ENCODE assay signal across 8 mouse cellular contexts in genomic region chr6:92869089-92869581, GRCm38 (mm10). TPM values are rescaled to one million over a fixed set of nuclear protein-coding genes. Genes with fewer than 3 reads are reported as not detected.
DNase-seq lines count a peak whose midpoint lies in the region; ATAC-seq lines count a peak whose summit lies in the region.

Gene Gm15737 (plus strand): TSS chr6:92869357.

- peak within 1 kb of the TSS; percentile 25 for H3K4me3 ChIP-seq in heart, embryonic 10.5 days
- H3K4me3 ChIP-seq in stomach, embryonic 14.5 days (ENCODE audit: low read depth, low read length), result no peak within 1 kb of the TSS

- no peaks in the 10 kb centered on the region for H3K27me3 ChIP-seq in heart, embryonic 10.5 days (ENCODE audit: insufficient read depth, poor library complexity, severe bottlenecking)
- H3K27me3 ChIP-seq in stomach, embryonic 14.5 days (ENCODE audit: control insufficient read depth, insufficient read depth, low read length), result no peaks in the 10 kb centered on the region

- peak; percentile 46 for DNase-seq in adrenal gland, postnatal 14 days
- no peak for DNase-seq in adrenal gland, postnatal 4 days (ENCODE audit: low spot score in 2 of 2)
- peak; percentile 18 for DNase-seq in NIH3T3 (ENCODE audit: low read depth)
- DNase-seq in heart, embryonic 10.5 days (ENCODE audit: low spot score), result peak; percentile 81
- peak; percentile 44 to 58 for DNase-seq in kidney, postnatal 25 days

- 22% methylated on average over 4 of the region's 4 CpGs for WGBS in heart, embryonic 10.5 days
- WGBS in stomach, embryonic 14.5 days, result 25% methylated on average over 4 of the region's 4 CpGs

- peak; percentile 83; the same call in 1 of the 2 replicates for ATAC-seq in stomach, embryonic 14.5 days (ENCODE audit: insufficient number of reproducible peaks, insufficient read depth, low FRiP score, low read depth)
- ATAC-seq in CD4-positive, CD25-positive, alpha-beta regulatory T cell, adult 4 months, result no peak
- no peak for ATAC-seq in megakaryocyte progenitor cell, adult 5-6 weeks (replicated peaks; ENCODE audit: poor library complexity)

- no peaks in the 10 kb centered on the region for H3K9me3 ChIP-seq in heart, embryonic 10.5 days
- H3K9me3 ChIP-seq in stomach, embryonic 14.5 days (ENCODE audit: control insufficient read depth, low read depth, low read length), result no peaks in the 10 kb centered on the region

- H3K27ac ChIP-seq in heart, embryonic 10.5 days, result peak within 1 kb of the TSS; percentile 93
- peak within 1 kb of the TSS; percentile 95 for H3K27ac ChIP-seq in stomach, embryonic 14.5 days (ENCODE audit: low read length)

- peak within 1 kb of the TSS; percentile 7; the same call in 1 of the 2 replicates for H3K4me2 ChIP-seq in stomach, embryonic 14.5 days (replicated peaks; ENCODE audit: low read depth, low read length)

- no peak within 1 kb of the TSS for H3K9ac ChIP-seq in stomach, embryonic 14.5 days (replicated peaks; ENCODE audit: low read depth, low read length)

- peaks cover 25% of the 10 kb centered on the region for H3K4me1 ChIP-seq in heart, embryonic 10.5 days
- peaks cover 22% of the 10 kb centered on the region for H3K4me1 ChIP-seq in stomach, embryonic 14.5 days (ENCODE audit: control insufficient read depth, insufficient read depth, low read length)

- peaks cover 30% of the 10 kb centered on the region for H3K36me3 ChIP-seq in heart, embryonic 10.5 days
- peaks cover 7% of the 10 kb centered on the region; the same call in 1 of the 2 replicates for H3K36me3 ChIP-seq in stomach, embryonic 14.5 days (ENCODE audit: control insufficient read depth, insufficient read depth, low read length)

RNA-seq across cellular contexts. Expression of gene Gm15737, which starts in this region (rescaled TPM):
- total RNA-seq in adrenal gland, postnatal 14 days (2021), result not detected in 2 replicates
- under 1 TPM in 1 of 2 experiments, not detected in 1; 0.08 TPM for total RNA-seq in adrenal gland, postnatal 4 days (2021)
- 0.10 and 0.17 TPM in 2 replicates for polyA plus RNA-seq in heart, embryonic 10.5 days (2016; fragmentation: Nextera tagmentation; extraction: Ambion mirVana)
- polyA plus RNA-seq in stomach, embryonic 14.5 days (2014; fragmentation: Nextera tagmentation; extraction: Ambion mirVana), result 0.13 and 0.50 TPM in 2 replicates
- polyA plus RNA-seq in CD4-positive, CD25-positive, alpha-beta regulatory T cell, adult 4 months (2017; shearing (Covaris generic)), result not detected
- not detected in 2 replicates for total RNA-seq in megakaryocyte progenitor cell, adult 5-6 weeks (2015)
- not detected in 2 replicates for total RNA-seq in megakaryocyte progenitor cell, adult 5-6 weeks (2017)

Comparison
In these comparisons a context has a peak if more than half of its experiments do, and no peak if none do; other contexts are left out.
1. Peak in DNase-seq in adrenal gland, postnatal 14 days; RNA of the gene not detected or under 1 TPM.
2. Peak in DNase-seq, H3K4me3 ChIP-seq and H3K27ac ChIP-seq in heart, embryonic 10.5 days; RNA of the gene not detected or under 1 TPM.
3. Peak in ATAC-seq, H3K27ac ChIP-seq and H3K4me2 ChIP-seq in stomach, embryonic 14.5 days; RNA of the gene not detected or under 1 TPM.
4. DNase-seq: peak in NIH3T3 (single experiment) and kidney, postnatal 25 days (2 of 2); none in adrenal gland, postnatal 4 days (0 of 2).